Mouse (Mus musculus) thymus, postnatal 36 days (tissue): ENCODE data around the gene Naglu.

Source experiments
- DNase-seq, 2 experiments: peaks; one replicate each; pipeline ENCODE4 v3.0.0; 2022; ENCODE audit warnings: mixed read lengths in 2 of 2

Gene Naglu

DNA sequence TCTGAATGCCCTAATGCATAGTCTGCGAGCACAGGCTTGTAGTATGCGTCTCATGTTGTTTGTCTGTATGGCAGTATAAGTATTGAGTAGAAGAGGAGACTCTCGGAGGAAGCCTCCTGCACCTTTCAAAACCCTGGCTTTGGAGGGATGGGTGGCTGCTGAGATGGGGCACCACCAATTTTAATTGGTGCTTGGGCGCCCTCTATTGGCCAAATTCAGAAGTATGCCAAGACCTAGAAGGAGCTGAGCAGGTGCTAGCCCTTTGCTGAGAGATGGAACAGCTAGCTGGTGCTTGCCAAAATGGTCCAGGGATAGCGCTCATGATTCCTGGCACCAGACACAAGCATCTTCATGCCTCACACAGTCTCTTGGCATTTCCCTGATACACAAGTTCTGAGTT, 12.0 kb upstream of the Naglu start:
- DNase-seq, result peak; percentile 84 to 88

DNA sequence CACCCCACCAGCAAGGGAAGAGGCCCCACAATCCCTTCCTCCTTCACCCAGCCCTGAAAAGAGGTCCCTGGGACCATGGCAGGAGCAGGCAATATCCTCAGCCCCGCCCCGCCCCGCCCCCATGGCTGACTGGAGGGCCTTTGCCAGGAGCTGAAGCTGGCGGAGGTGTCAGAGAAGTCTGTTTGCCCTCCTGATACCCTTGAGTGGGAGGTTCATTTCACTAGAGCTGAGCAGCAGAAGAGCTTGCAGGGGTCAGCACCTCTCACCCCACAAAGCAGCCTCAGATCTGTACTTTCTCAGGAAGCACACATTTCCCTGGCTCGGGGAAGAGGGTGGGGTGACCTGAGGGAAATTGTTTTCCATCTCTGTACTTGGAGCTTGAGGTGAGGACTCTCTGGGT, 11.1 kb upstream of the Naglu start:
- DNase-seq, result no peak

DNA sequence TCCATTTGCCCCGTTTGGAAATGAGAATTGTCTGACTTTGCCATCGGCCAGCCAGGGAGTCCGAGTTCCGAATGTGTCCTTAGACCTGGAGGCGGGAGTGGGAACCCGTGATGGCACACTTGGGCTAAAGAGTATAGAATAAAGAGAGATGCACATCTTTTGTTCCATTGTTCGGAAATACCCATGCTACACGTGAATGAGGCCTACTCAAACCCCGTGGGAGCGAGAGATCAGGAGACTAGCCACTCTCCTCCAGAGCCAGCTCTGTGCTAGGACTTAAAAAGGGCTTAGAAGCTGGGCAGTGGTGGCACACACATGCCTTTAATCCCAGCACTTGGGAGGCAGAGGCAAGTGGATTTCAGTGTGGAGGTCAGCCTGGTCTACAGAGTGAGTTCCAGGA, 10.3 kb upstream of the Naglu start:
- DNase-seq, result no peak

DNA sequence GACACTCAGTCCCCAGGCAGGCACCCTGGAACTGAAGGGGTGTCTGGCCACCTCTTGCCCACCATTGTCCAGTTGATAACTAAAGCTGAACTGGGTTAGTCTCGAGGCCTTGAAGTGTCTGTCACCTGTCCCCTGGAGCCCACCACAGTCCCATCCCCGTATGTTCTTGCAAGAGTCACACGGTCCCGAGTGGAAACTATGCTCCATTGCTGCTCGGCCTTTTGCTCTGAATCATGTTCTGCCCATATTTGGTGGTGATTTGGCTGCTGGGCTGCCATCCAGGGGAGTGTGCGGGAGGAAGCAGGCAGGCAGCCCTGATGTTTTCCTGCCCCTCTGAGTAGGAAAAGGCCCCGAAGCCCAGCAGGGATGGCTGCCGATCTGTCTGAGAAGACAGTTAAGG, 9.7 kb upstream of the Naglu start:
- DNase-seq, result peak in 1 of 2 experiments; percentile 37

DNA sequence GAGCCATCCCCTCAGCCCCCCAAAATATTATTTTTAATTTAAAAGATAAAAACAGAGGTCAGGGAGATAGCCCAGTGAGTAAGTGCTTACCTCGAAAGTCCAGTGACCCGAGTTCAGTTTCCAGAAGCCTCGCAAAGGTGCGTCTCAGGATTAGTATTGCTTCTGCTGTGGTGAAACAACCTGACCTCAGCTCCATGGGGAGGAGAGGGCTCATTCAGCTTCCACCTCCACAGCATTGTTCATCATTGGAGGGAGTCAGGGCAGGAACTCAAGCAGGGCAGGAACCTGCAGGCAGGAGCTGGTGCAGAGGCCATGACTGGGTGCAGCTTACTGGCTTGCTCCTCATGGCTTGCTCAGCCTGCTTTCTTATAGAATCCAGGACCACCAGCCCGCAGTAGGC, 8.8 kb upstream of the Naglu start:
- DNase-seq, result no peak

DNA sequence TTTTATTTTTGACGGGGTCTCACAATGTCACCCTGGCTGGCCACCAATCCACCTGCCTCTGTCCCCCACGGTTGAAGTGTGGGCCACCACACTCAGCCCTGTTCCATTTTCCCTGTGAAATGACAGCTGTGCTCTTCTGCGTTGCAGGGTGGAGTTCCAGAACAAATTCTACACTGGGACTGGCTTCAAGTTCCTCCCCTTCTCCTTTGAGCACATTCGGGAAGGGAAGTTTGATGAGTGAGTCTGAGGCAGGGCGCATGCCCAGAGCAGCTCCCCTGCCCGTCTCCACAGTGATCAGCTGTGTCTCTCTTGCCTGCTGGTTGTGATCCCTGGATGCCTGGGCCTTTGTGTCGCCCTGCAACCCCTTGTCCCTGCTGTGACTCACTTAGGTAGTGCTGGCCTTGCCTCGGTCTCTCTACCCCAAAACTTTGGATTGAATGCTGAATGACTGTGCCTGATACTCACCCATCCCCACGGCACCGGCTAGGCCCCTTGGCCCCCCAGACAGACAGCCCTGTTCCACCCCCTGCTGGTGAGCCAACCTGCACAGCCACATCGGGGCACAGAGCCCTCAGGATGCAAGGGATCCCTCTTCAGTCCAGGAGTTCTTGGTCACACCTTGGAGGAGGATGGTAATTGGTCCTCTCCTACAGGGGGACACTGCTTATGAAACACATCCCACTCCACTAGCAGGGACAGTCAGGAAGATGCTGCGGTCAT, 7.5 kb upstream of the Naglu start:
- DNase-seq, result peak in 1 of 2 experiments; percentile 38

DNA sequence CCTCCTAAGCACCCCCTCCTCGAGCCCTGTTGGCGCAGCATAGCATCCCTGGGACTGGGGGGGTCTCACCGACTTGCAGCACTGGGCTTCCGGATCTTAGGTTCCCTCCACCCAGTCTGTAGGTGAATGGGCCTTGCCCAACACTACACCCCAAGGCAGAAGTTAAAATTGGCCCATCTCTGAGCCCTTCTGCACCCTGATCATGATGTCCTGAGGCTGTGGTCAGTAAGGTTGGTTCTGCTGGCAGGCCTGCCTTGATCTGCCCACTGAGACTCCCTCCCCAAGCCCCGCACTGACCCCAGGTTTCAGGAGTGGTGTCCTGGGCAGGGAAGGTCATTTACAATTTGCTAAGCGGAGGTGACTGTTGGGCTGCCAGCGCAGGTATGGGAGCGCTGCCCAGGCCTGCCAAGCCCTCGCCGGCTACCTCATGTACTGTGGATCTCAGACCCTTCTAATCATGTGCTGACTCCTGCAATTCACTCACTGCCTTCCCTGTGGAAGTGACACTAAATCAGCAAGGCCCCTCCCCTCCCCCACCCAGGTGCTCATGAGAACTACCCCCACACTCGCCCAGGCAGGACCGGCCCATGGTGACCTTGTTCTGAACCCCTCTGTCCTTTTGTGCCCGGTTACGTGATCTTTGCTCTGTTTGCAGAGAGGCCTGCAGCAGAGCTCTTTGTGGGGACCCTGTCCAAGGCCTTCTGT, 6.7 kb upstream of the Naglu start:
- DNase-seq, result no peak

DNA sequence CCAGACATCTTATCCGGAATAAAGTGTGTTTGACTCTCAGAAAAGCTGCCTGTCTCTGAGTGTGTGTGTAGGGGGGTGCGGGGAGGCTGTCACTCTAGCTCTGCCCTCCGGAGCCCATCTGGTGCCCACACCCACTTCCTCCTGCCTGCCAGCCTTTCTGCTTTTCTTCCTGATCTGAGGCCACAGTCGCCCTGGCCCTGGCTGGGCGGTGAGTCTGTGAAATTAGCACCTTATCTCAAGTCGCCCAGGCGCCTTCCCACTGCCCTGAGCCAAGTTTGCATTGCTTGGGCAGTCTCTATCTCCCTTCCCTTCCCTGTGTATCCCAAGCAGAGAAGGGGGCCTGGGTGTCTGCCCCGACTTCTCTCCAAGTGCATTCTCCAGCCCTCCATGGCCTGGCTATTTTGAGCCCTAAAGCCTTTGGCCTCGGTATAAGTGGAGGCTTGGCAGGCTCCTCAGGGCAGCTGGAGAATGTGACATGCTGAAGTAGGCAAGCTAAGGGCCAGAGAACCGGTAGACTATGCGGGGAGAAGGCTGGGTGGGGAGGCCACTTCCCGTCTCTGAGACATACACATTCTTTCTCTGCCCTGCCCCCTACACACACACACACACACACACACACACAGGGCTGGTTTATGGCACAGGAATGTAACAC, 6.0 kb upstream of the Naglu start:
- DNase-seq, result peak; percentile 81 to 89

DNA sequence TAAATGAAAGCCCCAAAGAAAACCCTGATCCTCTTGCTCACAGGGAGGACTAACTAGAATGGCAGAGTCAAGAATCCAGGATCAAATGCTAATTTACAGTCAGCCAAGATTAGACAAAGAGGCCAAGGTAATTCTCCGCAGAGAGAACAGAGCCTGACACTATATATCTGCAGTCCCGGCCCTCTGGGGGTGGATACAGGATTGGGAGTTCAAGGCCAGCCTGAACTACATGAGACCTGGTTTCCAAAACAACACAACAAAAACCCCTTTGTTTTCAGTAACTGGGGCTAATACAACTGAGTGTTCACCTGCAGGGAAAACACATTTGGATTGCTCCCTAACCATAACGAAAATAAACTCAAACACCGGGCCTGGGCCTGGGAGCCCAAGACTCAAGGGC, 5.3 kb upstream of the Naglu start:
- DNase-seq, result no peak

DNA sequence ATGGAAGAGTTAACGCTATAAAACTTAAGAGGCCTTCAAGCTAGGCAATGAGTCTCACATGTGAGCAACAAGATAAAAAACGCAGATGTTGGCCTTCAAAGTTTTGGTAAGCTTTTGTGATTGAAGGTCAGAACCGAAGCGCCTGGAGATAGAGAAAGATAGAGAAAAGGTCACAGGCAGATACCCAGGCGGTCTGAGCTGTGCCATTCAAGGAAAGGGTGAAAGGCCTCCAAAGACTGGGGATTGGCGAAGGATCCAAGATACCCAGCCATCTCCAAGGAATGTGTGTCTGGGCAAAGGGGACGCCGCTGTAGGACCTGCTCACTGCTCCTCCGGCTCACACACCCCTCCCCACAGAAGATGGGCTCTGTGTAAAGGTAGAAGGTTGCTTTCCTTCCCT, 4.8 kb upstream of the Naglu start:
- DNase-seq, result no peak

DNA sequence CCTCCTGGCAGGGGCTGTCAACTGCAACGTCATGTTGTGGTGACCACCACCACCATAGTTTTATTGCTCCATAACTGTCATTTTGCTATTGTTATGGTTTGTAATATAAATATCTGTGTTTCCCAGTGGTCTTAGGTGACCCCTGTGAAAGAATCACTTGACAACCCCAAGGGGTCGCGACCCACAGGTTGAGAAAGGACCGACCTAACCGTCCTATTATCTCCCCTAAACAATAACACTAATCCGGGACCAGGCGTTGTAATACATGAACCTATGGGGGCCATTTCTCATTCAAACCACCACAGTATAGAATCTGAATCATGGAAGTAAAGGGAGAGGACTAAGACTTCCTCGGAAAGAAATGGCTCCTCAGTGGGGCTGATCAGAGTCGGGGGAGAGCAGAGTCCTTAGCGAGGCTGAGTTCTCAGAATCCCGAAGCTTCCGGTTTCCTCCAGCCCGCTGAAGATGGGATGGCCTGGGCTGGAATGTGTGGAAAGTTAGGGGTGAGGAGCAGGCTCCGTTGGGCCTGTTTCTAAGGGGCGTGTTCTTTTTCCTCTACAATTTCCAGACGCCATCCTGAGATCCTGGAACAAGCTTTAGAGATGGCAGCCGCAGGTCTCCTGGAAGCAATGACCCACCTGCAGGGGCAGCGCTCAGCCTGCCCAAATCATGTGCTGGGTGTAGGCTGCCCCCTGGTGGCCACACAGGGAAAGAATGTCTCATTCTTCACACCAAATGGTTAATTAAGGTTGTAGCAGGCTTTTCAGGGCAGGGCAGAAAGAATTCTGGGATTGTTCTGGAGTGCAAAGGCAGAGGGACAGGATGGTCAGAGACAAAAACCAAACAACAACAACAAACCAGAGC, 3.0 kb upstream of the Naglu start:
- DNase-seq, result peak; percentile 83 to 84

DNA sequence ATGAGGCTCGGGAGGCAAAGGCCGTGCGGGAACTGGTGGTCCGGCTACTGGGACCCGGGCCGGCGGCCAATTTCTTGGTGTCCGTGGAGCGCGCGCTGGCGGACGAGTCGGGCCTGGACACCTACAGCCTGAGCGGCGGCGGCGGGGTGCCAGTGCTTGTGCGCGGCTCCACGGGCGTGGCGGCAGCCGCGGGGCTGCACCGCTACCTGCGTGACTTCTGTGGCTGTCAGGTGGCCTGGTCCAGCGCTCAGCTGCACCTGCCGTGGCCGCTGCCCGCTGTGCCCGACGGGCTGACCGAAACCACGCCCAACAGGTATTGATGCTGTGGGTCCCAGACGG, 346 bp downstream of the Naglu start:
- no peak for DNase-seq

DNA sequence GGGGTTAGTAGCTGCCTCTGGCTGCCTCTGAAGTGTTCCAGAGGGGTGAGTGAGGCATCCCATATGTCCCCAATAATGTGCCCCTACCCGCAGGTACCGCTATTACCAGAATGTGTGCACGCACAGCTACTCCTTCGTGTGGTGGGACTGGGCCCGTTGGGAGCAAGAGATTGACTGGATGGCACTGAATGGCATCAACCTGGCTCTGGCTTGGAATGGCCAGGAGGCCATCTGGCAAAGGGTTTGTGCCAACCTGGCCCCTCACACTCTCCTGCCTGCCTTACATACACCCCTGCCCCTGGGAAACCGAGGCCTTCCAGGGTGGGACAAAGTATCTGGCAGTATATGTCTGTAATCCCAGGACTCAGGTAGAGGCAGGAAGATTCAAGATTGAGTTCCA, 1.2 kb downstream of the Naglu start:
- DNase-seq, result no peak

DNA sequence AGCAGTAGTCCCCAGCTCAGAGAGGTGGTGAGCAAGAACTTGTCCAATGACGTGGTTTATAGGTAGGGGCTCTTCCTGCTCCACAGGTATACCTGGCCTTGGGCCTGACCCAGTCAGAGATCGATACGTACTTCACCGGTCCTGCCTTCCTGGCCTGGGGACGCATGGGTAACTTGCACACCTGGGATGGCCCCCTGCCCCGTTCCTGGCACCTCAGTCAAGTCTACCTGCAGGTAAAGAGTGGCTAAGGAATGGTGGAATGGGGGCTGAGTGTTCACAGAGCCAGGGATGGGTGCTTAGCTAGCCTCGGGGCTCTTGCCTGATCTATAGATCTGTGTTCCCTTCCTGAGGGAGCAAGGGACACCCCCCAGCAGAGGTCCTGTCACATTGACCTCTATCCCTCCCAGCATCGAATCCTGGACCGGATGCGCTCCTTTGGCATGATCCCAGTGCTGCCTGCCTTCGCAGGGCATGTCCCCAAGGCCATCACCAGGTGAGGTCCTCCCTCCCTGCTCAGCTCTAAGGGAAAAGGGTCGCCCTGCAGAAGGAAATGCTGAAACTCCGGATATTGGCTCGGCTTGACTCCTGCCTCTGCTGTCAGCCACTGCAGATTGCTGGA, 2.1 kb downstream of the Naglu start:
- DNase-seq, result no peak

DNA sequence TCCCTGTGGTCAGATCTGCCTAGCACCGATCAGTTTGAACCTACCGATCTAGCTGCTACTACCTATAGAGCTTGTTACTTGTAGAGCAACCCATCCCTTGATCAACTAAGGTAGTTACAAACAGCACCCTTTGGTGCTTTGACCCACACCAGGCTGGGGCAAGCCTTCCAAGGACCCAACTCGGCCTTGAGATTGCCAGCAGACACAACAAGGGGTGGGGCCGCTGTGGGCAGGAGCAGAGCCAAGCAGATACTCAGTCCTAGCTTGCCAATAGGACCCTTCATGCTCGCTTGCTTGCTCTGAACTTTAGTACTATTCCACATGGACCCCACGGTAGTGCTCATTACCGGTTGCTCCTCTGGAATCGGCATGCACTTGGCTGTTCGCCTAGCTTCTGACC, 8.3 kb downstream of the Naglu start, which contains the start of gene Hsd17b1:
Gene Hsd17b1, plus strand, starts transcription at position 291 of the 400 bp plus-strand sequence.
- DNase-seq, result no peak

DNA sequence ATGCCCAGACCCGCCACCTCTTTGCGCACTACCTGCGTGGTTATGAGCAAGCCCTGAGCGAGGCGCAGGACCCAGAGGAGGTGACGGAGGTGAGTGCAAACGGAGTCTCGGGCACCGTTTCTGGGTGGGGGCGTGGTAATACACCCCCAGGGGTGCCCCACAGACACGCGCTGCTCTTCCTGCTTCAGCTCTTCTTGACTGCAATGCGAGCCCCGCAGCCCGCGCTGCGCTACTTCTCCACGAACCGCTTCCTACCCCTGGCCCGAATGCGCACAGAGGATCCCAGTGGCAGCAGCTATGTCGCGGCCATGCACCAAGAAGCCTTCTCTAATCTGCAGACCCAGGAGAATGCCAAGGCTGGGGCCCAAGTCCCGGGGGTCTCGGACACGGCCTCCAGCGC, 9.9 kb downstream of the Naglu start:
- DNase-seq, result peak in 1 of 2 experiments; percentile 62

DNA sequence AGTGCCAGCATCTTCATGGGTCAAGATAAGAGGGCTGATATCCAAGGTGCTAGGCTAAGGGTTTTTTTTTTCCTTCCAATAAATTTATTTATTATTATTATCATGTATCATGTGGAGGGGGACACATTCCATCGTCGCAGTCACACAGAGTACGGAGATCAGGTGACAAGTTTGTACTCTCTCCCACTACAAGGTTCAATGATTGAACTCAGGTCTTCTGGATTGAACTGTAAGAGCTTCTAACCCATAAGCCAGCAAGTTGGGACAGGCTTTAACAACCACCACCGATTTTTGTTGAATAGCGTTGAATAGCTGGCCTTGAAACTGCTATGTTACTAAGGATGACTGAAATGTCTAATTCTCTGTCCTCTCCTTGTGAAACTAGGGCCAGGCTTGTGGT, 10.6 kb downstream of the Naglu start:
- DNase-seq, result no peak

DNA sequence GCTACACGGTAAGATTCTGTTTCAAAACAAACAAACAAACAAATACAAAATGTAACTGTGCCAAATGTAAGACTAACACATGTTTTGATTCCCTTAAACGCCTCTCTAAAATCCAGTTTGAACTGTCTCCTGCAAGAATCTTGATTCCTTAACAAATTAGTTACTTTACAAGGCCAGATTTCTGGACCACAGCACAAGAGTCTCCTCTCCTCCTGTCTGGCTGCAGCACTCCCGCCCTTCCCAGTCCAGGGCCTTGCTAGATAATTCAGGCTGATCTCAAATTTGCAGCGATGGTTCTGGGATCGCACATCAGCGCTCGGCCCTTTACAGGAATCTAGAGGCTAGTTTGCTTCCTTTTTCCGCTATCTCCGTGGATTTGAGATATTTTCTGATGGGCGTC, 11.8 kb downstream of the Naglu start:
- DNase-seq, result no peak

DNA sequence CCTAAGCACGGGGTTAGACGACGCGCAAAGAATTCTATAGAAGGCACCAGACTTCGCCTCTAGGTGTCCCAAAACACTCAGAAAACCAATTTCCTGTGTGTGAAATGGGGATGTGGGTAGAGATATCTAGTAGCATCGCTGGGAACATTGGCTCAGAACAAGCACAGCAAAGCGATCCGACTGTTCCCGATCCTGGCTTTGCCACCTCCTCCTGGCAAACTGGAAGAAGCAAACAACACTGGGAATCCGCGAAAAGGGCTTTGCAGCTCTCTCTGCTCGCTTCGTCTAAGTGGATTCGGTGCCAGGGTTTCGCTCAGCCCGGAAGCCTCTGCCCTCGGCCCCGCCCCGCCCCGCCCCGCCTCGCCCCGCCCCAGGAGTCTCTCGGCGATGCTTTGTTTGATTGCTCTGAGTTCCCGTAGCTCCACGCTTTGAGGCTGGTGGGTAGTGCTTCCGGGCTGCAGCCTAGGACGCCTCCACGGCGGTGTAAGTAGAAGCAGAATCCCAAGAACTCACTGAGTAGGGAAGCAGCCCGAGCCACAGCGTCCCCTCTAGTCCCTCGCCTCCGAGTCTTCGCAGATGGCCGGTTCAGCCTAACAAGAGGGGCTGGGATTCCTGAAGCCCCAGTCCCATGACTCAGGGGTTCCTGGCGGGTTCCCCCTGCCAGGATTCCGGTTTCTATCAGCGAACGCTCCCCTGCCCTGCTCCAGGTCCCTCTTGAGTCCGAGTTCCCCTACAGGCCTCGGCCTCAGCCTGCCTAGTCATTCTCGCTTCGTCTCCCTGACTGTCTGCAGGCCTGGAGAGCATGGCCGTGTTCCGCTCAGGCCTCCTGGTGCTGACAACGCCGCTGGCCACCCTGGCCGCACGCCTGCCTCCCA, 12.6 kb downstream of the Naglu start, which contains the start of gene Coasy:
Gene Coasy, plus strand, starts transcription at position 358 of the 875 bp plus-strand sequence.
- peak; percentile 81 to 84 for DNase-seq

DNA sequence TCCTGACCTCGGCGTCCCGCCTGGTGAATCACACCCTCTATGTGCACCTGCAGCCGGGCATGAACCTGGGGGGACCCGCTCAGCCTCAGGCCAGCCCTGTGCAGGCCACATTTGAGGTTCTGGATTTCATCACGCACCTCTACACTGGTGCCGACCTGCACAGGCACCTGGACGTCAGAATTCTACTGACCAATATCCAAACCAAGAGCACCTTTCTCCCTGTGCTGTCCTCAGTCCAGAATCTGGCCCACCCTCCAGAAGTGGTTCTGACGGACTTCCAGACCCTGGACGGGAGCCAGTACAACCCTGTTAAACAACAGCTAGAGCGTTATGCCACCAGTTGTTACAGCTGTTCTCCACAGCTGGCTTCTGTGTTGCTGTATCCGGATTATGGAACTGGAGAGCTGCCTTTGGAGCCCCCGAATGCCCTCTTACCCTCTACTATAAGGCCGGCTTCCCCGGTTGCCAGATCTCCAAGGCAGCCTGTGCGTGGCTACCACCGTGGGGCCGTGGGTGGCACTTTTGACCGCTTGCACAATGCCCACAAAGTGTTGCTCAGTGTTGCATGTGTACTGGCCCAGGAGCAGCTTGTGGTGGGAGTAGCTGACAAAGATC, 13.4 kb downstream of the Naglu start:
- no peak for DNase-seq

DNA sequence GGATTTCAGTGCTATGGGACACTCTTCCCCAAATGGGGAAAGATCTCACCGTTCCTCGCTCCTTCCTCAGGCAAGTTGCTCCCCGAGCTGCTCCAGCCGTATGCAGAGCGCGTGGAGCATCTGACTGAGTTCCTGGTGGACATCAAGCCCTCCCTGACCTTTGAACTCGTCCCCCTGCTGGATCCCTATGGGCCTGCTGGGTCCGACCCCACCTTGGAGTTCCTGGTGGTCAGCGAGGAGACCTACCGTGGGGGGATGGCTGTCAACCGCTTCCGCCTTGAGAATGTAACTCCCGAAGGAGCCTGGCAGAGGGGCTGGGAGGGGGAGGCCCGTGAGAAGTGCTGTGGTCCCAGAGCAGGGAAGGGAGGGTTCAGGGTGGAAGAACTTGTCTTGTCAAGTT, 14.4 kb downstream of the Naglu start:
- peak in 1 of 2 experiments; percentile 32 for DNase-seq
